Mouse (Mus musculus) myocyte (in vitro differentiated cells): Measurements from ENCODE around the gene Xrcc4.

Source experiments
- E2F4 ChIP-seq: IDR thresholded peaks from one replicate; pipeline ENCODE4 v1.6.1; 2011; ENCODE audit warnings: mild to moderate bottlenecking, control low read depth, moderate library complexity; ENCODE audit not compliant: insufficient read depth
- MAX ChIP-seq: IDR thresholded peaks from one replicate; pipeline ENCODE4 v1.6.1; 2011; ENCODE audit warnings: low read depth, mild to moderate bottlenecking, control low read depth
- TCF12 ChIP-seq: IDR thresholded peaks from one replicate; pipeline ENCODE4 v1.6.1; 2011; ENCODE audit warnings: mild to moderate bottlenecking, control low read depth; ENCODE audit not compliant: poor library complexity, insufficient read depth, severe bottlenecking
- USF1 ChIP-seq: IDR thresholded peaks from one replicate; pipeline ENCODE4 v1.6.1; 2011; ENCODE audit warnings: low read depth, mild to moderate bottlenecking, control low read depth, moderate library complexity

- TF ChIP-seq USF1 (no peak), TCF12 (no peak), MAX (no peak), E2F4 (no peak)
Measured at GRCm38 (mm10) chr13:89986087-89986486, 103.3 kb downstream of the Xrcc4 start.
